Mouse (Mus musculus) erythroblast, embryonic 14.5 days (primary cell): ENCODE data around the gene Prap1.

Source experiments
- GATA1 ChIP-seq: IDR thresholded peaks from 2 replicates; pipeline ENCODE4 v1.6.1; 2012; ENCODE audit warnings: low read length, inconsistent platforms, mixed read lengths
- TAL1 ChIP-seq: IDR thresholded peaks from 3 replicates; pipeline ENCODE4 v1.6.1; 2012; ENCODE audit warnings: low read length, inconsistent platforms, mixed read lengths

GRCm38 (mm10) chr7:140120484-140120883 lies 27.3 kb downstream of the Prap1 start:
- TF ChIP-seq GATA1 (no peak), TAL1 (no peak)
